ENCODE assay signal across 8 mouse cellular contexts in genomic region chr1:74386714-74387385, GRCm38 (mm10). TPM values are rescaled to one million over a fixed set of nuclear protein-coding genes. Genes with fewer than 3 reads are reported as not detected.
A peak's percentile ranks its signal among the peaks of the same experiment; 100 is the strongest.
DNase-seq lines count a peak whose midpoint lies in the region; ATAC-seq and TF ChIP-seq lines count a peak whose summit lies in the region.

No protein-coding gene starts in this region.

- H3K4me2 ChIP-seq in embryonic facial prominence, embryonic 13.5 days, result peak overlapping the region; percentile 72
- H3K4me2 ChIP-seq in limb, embryonic 13.5 days (replicated peaks), result peak overlapping the region; percentile 67
- H3K4me2 ChIP-seq in midbrain, embryonic 16.5 days (ENCODE audit: low read length), result peak overlapping the region; percentile 64

- H3K4me1 ChIP-seq in embryonic facial prominence, embryonic 13.5 days, result peaks cover 38% of the 10 kb centered on the region
- H3K4me1 ChIP-seq in kidney, adult 2 months (ENCODE audit: control insufficient read depth, insufficient read depth, low read length), result peaks cover 4% of the 10 kb centered on the region; the same call in 1 of the 2 replicates
- peaks cover 36% of the 10 kb centered on the region for H3K4me1 ChIP-seq in limb, embryonic 13.5 days
- H3K4me1 ChIP-seq in midbrain, embryonic 16.5 days (ENCODE audit: control insufficient read depth, insufficient read depth, low read length), result peaks cover 5% of the 10 kb centered on the region

- H3K27ac ChIP-seq in embryonic facial prominence, embryonic 13.5 days, result peak overlapping the region; percentile 98
- H3K27ac ChIP-seq in kidney, adult 2 months (ENCODE audit: insufficient read depth, low read depth, low read length), result peak overlapping the region; percentile 99
- peak overlapping the region; percentile 99 for H3K27ac ChIP-seq in limb, embryonic 13.5 days
- peak overlapping the region; percentile 88 for H3K27ac ChIP-seq in midbrain, embryonic 16.5 days (ENCODE audit: low read length)

- TF ChIP-seq CTCF in kidney, adult 2 months (conservative IDR thresholded peaks at IDR 0.05; ENCODE audit: insufficient read depth, insufficient read length, low read depth, low read length), result peak; percentile 59

- H3K4me3 ChIP-seq in embryonic facial prominence, embryonic 13.5 days, result peak overlapping the region; percentile 57
- H3K4me3 ChIP-seq in kidney, adult 2 months (ENCODE audit: insufficient read depth, low read depth, low read length), result peak overlapping the region; percentile 46
- H3K4me3 ChIP-seq in limb, embryonic 13.5 days, result peak overlapping the region; percentile 57
- peak overlapping the region; percentile 67 for H3K4me3 ChIP-seq in midbrain, embryonic 16.5 days (ENCODE audit: low read depth, low read length)

- no peaks in the 10 kb centered on the region for H3K36me3 ChIP-seq in embryonic facial prominence, embryonic 13.5 days
- no peaks in the 10 kb centered on the region for H3K36me3 ChIP-seq in kidney, adult 2 months (ENCODE audit: control insufficient read depth, insufficient read depth, low read length)
- H3K36me3 ChIP-seq in limb, embryonic 13.5 days, result no peaks in the 10 kb centered on the region
- H3K36me3 ChIP-seq in midbrain, embryonic 16.5 days (ENCODE audit: control insufficient read depth, insufficient read depth, low read length), result no peaks in the 10 kb centered on the region

- peak; percentile 37 for TF ChIP-seq POLR2A in kidney, adult 2 months (IDR thresholded peaks at IDR 0.05; ENCODE audit: low read depth, low read length)

- DNase-seq in 3134 (ENCODE audit: extremely low read depth, insufficient read length, low spot score), result peak; percentile 96
- DNase-seq in adrenal gland, postnatal 36 days, result peak; percentile 94
- peak; percentile 97 to 98 for DNase-seq in heart, adult 18-20 months
- DNase-seq in kidney, adult 2 months, result peak; percentile 98
- peak; percentile 94 to 99 for DNase-seq in spleen, postnatal 10 days (ENCODE audit: low spot score in 2 of 2)

- no peaks in the 10 kb centered on the region for H3K9me3 ChIP-seq in embryonic facial prominence, embryonic 13.5 days
- H3K9me3 ChIP-seq in limb, embryonic 13.5 days, result no peaks in the 10 kb centered on the region
- no peaks in the 10 kb centered on the region for H3K9me3 ChIP-seq in midbrain, embryonic 16.5 days (replicated peaks; ENCODE audit: control insufficient read depth, low read length, poor library complexity, severe bottlenecking)

- no peaks in the 10 kb centered on the region for H3K27me3 ChIP-seq in embryonic facial prominence, embryonic 13.5 days
- no peaks in the 10 kb centered on the region for H3K27me3 ChIP-seq in kidney, adult 2 months (replicated peaks; ENCODE audit: control insufficient read depth, insufficient read depth, low read length)
- H3K27me3 ChIP-seq in limb, embryonic 13.5 days, result no peaks in the 10 kb centered on the region
- H3K27me3 ChIP-seq in midbrain, embryonic 16.5 days (ENCODE audit: control insufficient read depth, insufficient read depth, low read depth, low read length), result peaks cover 10% of the 10 kb centered on the region

- under 1% methylated on average over 26 of the region's 26 CpGs for WGBS in embryonic facial prominence, embryonic 13.5 days
- under 1% methylated on average over 26 of the region's 26 CpGs for WGBS in kidney, adult 2 months
- under 1% methylated on average over 26 of the region's 26 CpGs for WGBS in limb, embryonic 13.5 days
- 0% methylated on average over 26 of the region's 26 CpGs for WGBS in midbrain, embryonic 16.5 days

- peak; percentile 87 for ATAC-seq in embryonic facial prominence, embryonic 13.5 days (ENCODE audit: insufficient number of reproducible peaks, insufficient read depth, low FRiP score, low TSS enrichment, low read depth)
- ATAC-seq in limb, embryonic 13.5 days (ENCODE audit: low FRiP score, low read depth), result peak; percentile 90
- peak; percentile 91 for ATAC-seq in midbrain, embryonic 16.5 days

- H3K9ac ChIP-seq in embryonic facial prominence, embryonic 13.5 days, result peak overlapping the region; percentile 78
- peak overlapping the region; percentile 74 for H3K9ac ChIP-seq in limb, embryonic 13.5 days
- peak overlapping the region; percentile 71 for H3K9ac ChIP-seq in midbrain, embryonic 16.5 days (ENCODE audit: low read depth, low read length)

RNA-seq across cellular contexts. Expression of gene Ctdsp1, which starts 4.5 kb away (rescaled TPM):
- 100 to 1,000 TPM; 128 to 176 TPM for total RNA-seq in adrenal gland, postnatal 36 days (2021)
- polyA plus RNA-seq in embryonic facial prominence, embryonic 13.5 days (2015; fragmentation: Nextera tagmentation; extraction: Ambion mirVana), result 91.0 and 92.3 TPM in 2 replicates
- total RNA-seq in heart, adult 18-20 months (2021), result 100 to 1,000 TPM; 107 to 116 TPM
- polyA plus RNA-seq in kidney, adult 2 months (2012; rRNA removed), result 185 and 187 TPM in 2 replicates
- polyA plus RNA-seq in limb, embryonic 13.5 days (2015; fragmentation: Nextera tagmentation; extraction: Ambion mirVana), result 87.5 and 90.9 TPM in 2 replicates
- 12.5 and 13.7 TPM in 2 replicates for polyA plus RNA-seq in midbrain, embryonic 16.5 days (2015; fragmentation: Nextera tagmentation; extraction: Ambion mirVana)

RNA-seq across cellular contexts. Expression of gene Slc11a1, which starts 11.9 kb away (rescaled TPM):
- 10 to 100 TPM in 1 of 2 experiments, 1 to 10 TPM in 1; 7.9 to 13.1 TPM for total RNA-seq in adrenal gland, postnatal 36 days (2021)
- polyA plus RNA-seq in embryonic facial prominence, embryonic 13.5 days (2015; fragmentation: Nextera tagmentation; extraction: Ambion mirVana), result 1.8 and 2.8 TPM in 2 replicates
- 1 to 10 TPM; 5.3 to 5.4 TPM for total RNA-seq in heart, adult 18-20 months (2021)
- polyA plus RNA-seq in kidney, adult 2 months (2012; rRNA removed), result 13.4 and 15.3 TPM in 2 replicates
- 2.4 and 2.9 TPM in 2 replicates for polyA plus RNA-seq in limb, embryonic 13.5 days (2015; fragmentation: Nextera tagmentation; extraction: Ambion mirVana)
- 1.2 and 2.4 TPM in 2 replicates for polyA plus RNA-seq in midbrain, embryonic 16.5 days (2015; fragmentation: Nextera tagmentation; extraction: Ambion mirVana)

RNA-seq across cellular contexts. Expression of gene Vil1, which starts 22.3 kb away (rescaled TPM):
- total RNA-seq in adrenal gland, postnatal 36 days (2021), result 1 to 10 TPM; 1.3 to 1.5 TPM
- polyA plus RNA-seq in embryonic facial prominence, embryonic 13.5 days (2015; fragmentation: Nextera tagmentation; extraction: Ambion mirVana), result 0.20 and 2.0 TPM in 2 replicates
- total RNA-seq in heart, adult 18-20 months (2021), result 1 to 10 TPM; 1.2 to 1.5 TPM
- 69.8 and 75.0 TPM in 2 replicates for polyA plus RNA-seq in kidney, adult 2 months (2012; rRNA removed)
- 0.17 and 0.20 TPM in 2 replicates for polyA plus RNA-seq in limb, embryonic 13.5 days (2015; fragmentation: Nextera tagmentation; extraction: Ambion mirVana)
- 0.24 and 0.35 TPM in 2 replicates for polyA plus RNA-seq in midbrain, embryonic 16.5 days (2015; fragmentation: Nextera tagmentation; extraction: Ambion mirVana)

RNA-seq across cellular contexts. Expression of gene Catip, which starts 24.9 kb away (rescaled TPM):
- under 1 TPM; 0.23 to 0.26 TPM for total RNA-seq in adrenal gland, postnatal 36 days (2021)
- 0.63 and 0.77 TPM in 2 replicates for polyA plus RNA-seq in embryonic facial prominence, embryonic 13.5 days (2015; fragmentation: Nextera tagmentation; extraction: Ambion mirVana)
- under 1 TPM in 1 of 2 experiments, not detected in 1; 0.44 TPM for total RNA-seq in heart, adult 18-20 months (2021)
- polyA plus RNA-seq in kidney, adult 2 months (2012; rRNA removed), result 0.33 and 0.43 TPM in 2 replicates
- 1.2 and 1.5 TPM in 2 replicates for polyA plus RNA-seq in limb, embryonic 13.5 days (2015; fragmentation: Nextera tagmentation; extraction: Ambion mirVana)
- polyA plus RNA-seq in midbrain, embryonic 16.5 days (2015; fragmentation: Nextera tagmentation; extraction: Ambion mirVana), result 2.0 and 2.5 TPM in 2 replicates

Comparison
In these comparisons a context has a peak if more than half of its experiments do, and no peak if none do; other contexts are left out.
1. Peak in every context shown above with its lines: DNase-seq, ATAC-seq, H3K4me3 ChIP-seq and H3K27ac ChIP-seq.
2. RNA of gene Vil1, which starts 22.3 kb away (polyA plus RNA-seq): 69.8 to 75.0 TPM in kidney, adult 2 months; 0.24 to 0.35 TPM in midbrain, embryonic 16.5 days, 0.17 to 0.20 TPM in limb, embryonic 13.5 days and 0.20 to 2.0 TPM in embryonic facial prominence, embryonic 13.5 days; every median in the first group is over 10 times any median in the second.